Mouse (Mus musculus) gastrocnemius, adult 18-20 months (tissue): ENCODE results near the gene Uhmk1. TPM values are rescaled to one million over a fixed set of nuclear protein-coding genes. Genes with fewer than 3 reads are reported as not detected.

ENCODE experiments used
- DNase-seq: peaks from one replicate; pipeline ENCODE4 v3.0.0; 2021; ENCODE audit warnings: low spot score
- total RNA-seq, 2 experiments: library from RNA; stranded (reverse); gene quantifications; 2 replicates each; pipeline ENCODE4 v1.2.3; 2021

The Uhmk1 gene
- total RNA-seq, 2 experiments from 2014 or later = 11.7 to 15.6 TPM

DNA sequence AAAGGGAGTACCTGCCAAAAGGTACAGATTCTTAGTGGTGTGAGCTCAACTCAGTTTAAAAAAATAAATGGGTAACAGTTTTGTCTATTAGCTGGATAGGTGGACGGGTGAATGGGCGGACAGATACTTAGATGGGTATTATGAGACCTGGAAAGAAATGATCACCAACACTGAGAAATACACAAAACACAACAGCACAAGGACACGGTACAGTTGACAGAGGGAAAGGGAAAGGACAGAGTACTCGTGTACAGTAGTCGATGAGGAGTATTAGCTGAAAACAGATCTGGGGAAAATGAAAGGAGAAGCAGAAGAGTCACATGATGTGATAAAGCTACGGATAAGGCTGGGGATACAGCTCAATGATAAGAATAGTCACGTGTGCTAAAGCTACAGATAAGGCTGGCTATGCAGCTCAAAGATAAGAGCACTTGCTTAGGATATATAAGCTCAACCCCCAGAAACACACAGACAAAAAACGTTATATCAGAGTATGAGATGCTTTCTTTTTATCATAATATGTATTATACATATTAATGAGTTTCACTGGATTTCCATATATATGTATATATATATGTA is 38.4 kb downstream of the Uhmk1 start:
- no peak for DNase-seq

DNA sequence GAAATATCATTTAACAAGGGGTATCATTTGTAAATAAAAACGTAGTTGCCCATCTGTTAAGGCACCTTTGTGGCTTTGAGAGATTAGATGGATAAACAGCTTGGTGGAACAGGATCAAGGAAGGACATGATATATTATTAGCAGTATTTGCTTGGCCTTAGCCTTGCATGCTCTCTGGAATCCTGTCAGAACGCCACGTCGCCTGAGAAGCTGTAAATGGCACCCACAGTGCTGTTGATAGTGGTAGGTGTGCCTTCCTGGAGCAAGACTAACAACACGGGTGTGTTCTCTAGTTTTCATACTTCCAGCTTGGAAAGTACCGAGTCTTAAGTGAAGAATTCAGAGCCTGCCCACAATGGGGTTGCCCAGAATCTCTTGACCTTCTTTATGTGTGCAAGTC is 39.3 kb downstream of the Uhmk1 start:
- DNase-seq = no peak

DNA sequence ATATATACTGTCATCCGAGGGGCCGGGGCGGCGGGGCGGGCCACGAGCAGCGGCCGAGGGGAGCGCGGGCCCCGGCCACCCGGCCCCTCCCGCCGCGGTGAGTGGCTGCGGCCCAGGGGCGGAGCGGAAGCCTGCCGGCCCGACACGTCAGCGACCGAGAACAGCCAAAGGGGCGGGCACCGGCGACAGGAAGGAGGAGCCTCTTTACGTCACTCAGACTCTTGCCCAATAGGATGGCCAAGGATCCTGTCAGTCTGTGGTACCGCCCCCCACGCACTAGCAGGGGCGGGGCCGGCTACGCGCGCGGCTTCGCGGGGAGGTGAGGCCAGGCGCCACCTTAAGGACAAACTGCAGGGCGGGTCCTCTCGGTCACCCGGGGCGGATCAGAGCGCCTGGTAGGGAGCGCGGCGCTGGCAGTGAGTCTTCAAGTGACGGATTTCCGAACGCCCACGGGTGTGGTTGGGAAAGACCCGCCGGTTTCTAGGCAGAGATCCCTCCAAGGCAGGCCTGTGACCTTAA is 40.3 kb downstream of the Uhmk1 start, which contains the start of gene Uap1:
Gene Uap1 (minus strand): TSS at position 144 of the 519 bp plus-strand sequence.
- DNase-seq = peak; percentile 99

DNA sequence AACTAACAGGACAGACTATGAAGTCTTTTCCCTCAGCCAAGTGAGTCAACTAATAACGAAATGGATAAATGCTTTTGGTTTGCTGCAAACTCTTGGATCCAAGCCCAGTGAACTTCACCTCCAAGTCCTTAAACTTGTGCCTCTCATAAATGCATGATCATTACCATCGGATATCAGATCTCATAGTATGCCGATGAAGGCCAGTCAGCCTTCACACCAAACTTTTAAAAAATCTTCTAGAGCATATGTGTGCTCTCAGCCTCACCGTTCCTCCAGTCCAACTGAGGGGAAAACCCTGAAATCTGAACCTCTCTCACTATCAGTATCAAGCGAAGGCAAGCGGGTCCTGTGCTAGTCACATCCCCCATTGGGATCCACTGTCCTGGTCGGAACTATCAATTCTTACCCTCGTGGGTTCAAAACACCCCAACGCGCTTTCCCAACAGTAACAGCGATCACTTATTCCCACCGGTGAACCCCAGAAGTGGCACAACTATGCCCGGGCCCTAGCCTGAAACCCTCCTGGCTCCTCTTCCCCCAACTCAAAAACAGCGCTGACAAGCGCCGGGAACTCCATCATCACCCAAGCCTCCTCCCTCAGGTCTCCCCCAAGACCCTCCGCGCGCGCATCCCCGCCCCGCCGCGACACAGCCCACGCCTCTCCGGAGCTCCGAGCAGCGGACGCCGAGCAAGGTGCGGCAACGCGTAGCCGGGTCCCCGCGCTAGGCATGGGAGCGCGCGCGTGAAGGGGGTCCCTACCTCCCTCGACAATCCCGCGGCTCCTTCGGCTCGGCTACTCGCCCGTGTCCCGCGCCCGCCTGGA is 41.0 kb downstream of the Uhmk1 start:
- DNase-seq = peak; percentile 47

DNA sequence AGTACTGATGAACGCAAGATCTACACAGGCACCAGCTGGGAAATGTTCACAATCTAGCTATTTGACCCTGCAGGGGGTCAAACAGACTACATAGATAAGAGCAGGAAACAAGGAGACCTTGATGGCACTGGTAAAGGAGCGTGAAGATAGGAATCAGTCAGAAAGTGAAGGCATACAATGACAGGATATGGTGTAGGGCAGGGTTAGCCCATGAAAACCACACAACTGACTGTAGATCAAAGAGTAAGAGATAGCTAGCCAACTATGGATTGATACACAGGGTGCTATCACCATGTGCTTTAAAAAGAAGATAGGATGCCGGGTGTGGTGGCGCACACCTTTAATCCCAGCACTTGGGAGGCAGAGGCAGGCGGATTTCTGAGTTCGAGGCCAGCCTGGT is 47.4 kb downstream of the Uhmk1 start:
- no peak for DNase-seq

DNA sequence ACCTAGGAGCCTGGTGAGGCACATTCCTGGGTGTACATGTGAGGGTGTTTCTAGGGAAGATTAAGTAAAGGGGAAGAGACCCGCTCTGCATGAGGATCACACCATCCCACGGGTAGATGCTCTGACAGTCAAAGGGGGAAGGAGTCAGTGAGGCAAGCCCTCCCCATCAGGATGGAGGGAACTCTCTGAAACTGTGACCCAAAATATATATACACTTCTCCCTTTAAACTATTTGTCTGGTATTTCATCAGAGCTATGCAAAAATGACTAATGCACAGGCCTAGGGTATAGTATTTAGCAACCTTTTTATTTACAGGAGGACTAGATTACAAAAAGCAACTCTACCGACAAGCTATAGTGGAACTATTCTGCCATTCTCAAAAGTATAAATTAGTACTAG is 50.3 kb downstream of the Uhmk1 start:
- DNase-seq = no peak

DNA sequence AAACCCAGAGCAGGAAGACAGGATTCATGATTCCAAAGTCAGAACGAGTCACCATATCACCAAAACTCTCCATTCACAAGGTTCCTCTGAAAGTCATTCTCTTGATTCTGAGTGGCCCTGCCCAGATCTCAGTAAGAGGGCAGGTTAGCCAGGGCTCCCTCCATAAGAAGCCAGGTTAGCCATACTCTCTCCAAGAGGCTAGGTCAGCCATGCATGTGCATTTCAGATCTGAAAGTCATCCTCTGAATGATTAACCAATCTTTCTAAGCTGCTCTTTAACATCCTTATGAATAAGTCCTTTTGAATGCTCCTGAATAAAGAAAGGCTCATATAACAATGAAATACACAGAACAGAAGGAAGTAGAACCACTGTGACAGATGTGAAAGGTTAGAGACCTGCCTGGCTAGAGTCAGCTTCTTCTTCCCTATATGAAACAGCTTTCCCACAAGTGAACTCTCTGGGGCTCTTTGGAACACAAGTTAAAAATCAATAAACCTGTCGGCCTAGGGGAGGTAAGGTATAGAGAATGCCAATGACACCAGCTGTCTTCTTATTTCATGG is 51.1 kb downstream of the Uhmk1 start:
- DNase-seq = no peak

DNA sequence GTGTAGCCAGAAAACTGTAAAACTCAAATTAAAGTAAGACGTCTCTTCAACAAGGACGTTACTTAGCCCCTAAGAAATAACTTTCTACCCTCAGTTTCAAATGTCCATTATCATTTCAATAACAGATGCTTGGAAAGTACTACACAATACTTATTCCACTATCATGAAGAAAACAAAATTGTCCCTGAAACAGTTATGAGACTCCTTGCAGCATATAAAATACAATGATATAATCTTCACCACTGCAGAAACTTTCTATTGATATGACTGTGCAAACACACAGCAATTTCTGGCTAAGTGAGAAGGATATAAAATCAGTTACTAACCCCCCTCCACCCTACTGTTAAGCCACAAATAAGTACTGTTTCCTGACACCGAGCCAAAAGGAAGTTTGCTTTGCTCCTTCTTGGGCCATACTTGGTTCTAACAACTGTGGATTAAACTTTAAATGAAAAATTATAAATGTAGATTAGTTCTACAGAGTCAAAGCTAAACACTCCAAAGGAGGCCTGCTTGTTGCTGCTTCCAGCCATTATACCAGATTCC is 51.7 kb downstream of the Uhmk1 start:
- no peak for DNase-seq

DNA sequence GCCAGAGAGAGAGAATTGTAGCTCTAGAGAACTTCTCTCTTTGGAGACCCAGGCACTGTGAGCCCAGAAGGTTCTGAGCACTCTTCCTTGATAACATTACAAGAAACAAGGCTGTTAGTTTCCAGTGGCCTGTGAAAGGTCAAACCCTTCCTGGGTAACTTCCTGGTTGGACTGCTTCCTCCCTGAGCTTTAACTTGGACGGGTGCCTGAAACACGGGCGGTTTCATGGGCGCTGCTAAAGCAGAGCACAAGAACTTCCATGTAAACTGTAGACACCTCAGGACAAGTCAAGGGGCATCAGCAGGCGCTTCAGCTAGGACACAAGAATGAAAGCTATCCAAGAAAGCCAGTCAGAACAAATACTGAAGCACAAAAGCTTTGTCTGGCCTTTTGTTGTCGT is 53.3 kb downstream of the Uhmk1 start:
- peak; percentile 59 for DNase-seq

DNA sequence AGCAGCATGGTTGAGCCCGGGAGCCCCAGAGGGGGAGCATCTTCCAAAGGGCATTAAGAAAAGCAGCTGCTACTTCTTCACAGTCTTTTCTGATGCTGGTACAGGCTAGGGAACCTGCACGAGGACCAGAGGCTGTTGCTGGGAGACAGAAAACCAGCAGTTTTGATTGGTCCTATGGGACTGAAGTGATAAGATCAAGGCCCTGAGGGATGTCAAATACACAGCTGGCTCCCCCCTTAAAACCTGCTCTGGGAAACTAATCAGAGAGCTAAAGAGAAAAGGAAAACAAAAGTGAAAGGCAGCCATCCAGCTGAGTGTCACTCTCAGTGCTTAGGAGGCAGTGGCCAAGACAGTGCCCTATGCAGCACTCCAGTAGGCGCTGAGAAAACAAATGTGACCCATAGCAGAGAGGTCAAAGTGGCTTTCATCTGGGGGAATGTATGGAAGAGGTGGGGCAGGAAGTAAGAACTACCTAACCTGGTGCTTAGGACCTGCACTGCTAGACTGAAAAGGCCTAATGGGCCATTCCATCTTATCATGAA is 54.7 kb downstream of the Uhmk1 start:
- peak; percentile 18 for DNase-seq

DNA sequence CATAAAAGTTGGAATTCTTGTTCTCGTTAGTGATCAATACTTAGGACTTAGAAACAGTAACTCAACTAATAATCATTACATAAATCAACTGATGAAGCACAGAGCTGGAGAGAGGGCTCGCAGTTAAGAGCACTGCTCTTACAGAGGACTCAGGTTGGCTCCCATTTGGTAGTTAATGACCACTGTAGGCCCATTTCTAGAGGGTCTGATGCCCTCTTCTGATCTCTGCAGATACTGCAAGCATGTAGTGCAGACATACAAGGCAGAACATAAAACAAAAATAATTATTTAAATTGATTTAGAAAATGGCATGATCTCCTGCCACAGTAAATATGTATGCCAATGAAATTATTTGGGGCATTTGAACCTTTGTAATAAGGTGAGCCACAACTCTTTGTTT is 55.5 kb downstream of the Uhmk1 start:
- DNase-seq = no peak

DNA sequence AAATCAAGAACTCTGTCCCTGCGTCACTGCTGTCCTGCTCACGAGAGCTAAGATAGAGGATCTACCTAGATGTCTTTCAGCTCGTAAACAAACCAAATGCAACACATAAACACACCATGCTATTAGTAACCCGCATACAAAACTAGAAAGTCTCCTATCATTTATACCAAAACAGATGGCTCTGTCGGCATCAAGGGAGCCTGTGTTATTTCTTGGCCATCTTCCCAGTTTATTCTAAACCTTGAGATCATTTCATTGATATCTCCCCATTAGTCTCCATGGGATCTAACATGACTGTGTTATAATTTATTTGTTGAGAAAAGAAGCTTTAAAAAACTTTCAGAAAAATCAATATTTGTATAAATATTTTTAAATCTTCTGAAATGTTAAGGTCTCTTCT is 59.4 kb downstream of the Uhmk1 start:
- DNase-seq = no peak

DNA sequence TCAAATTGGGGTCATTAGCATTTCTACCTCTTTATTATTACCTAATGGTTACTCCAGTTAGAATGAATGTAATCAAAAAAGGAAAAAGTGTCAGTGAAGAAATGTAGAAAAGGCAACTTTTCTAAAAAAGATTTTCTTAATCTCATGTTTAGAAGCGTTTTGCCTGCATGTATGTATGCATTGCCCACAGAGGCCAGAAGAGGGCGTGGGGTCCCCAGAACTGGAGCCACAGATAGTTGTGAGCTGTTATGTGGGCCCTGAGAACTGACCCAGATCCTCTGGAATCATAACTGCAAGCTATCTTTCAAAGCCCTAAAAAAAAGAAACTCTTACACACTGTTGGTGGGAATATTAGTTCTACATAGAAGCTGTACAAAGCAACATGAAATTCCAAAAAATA is 59.9 kb downstream of the Uhmk1 start:
- no peak for DNase-seq

DNA sequence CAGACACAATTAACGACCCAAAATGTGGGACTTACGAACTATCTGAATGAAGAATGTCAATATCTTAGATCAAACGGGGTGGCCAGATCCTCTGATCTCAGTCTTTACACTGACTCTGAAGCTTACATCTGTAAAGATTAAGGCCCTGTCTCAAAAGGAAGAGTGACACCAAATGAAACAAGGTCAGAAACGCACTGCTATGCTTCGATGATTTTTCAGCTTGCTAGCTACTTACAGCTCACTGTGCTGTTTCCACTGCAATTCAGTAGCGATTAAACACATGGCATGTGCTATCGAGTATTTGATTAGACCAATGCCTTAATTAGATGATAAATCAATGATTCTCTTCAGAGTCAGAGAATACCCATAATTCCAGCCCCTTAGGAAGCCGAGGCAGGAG is 61.2 kb downstream of the Uhmk1 start:
- DNase-seq = no peak

DNA sequence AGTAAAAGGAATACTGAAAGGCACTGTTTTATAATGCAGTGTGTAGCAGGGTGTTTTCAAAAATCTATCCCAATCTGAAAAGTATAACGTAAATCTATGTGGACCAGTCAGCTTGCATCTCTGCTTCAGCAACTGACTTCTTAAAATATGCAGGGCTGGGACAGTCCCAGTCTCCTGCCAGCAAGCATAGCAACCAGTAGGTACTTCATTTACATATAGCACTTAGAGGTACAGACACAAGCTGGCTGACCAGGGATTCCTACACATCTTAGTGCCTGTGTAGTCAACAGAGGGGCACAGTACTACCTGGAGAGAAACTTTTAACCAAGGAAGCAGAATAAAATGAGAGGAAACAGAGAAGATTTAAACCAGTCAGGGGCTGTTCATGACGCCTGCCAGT is 62.6 kb downstream of the Uhmk1 start:
- DNase-seq = no peak

DNA sequence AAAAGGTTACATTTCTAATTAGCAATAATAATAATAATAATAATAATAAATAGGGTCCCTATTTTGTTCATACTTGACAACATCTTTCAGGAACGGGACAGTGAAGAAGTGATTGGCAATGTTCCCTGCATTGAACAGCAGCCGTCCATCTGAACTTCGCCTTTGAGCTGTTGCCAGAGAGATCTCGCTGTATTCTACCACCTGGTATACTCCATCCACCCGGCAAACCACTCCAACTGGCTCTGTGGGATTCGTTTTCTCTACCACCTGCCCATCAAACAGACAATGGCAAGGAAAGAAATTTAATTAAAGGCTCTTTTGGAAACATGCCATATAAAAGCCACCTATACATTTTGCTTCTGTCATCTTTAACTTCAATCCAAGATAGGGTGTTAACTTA is 64.3 kb downstream of the Uhmk1 start:
- DNase-seq = no peak

DNA sequence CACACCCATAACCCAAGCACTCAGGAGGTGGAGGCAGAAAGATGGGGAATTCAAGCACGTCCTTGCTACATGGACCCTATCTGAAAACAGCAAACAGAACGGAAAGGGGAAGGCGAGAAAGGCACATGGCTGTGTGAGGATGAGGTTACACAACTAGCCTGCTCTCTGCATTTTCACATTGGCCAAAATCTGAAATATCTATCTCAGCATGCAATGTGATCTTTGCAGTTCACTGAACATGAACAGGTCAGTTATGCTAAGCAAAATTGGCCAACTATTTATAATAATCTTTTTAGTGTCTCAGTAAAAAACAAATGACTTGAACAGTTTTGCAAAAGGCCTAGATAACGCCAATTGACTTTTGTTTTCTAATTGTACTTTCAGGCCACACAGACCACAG is 65.4 kb downstream of the Uhmk1 start:
- DNase-seq = no peak

DNA sequence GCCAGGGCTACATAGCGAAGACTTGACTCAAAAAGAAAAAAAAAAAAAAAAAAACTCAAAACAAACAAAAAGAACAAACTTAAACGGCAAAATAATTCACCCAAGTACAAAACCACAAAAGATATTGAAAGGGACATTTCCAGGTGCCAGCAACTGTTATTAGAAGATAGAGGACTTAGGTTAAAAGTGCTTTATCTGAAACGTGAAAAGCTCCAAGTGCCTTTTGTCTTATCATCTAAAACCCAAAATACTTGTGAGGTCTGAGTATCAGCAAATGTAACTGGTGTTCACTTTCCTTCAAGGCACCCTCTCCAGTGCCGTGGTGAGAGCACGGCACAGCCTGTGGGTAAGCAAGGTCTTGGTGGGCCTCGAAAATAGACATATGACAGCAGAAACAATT is 66.7 kb downstream of the Uhmk1 start:
- no peak for DNase-seq

DNA sequence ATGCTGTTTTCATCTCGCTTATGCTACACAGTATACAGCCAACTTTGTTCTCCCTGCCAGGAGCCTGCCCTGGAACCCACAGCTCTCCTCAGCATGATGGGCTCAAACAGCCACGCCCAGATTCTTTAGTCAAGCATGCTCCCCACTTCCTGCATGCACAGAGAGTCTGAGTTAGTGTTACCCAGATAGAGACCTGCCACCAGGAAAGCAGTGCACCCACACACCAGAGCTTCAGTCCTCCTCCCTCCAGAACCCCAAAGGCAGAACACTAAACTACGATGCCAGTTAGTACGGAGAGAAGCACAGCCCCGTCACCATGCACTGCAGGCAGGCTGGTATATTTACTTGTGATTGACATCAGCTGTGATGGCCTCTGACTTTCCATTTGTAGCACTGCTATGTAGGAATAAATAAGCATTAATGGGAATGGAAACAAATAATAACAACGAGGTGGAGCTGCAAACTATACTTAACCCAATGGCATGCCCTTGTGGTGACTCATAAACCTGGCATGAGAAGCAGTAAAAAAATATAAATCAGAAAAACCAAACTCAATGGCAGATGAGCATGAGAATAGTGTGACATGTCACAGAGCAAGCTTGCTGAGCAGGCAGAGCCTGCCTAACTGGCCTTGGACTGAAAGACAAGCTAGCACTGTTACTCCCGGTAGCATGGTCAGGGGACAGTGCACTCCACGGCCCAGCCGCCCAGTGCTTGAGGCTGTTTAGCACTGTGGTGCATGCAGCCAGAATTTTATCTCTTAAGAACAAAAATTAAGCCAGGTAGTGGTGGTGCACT is 67.3 kb downstream of the Uhmk1 start:
- no peak for DNase-seq

DNA sequence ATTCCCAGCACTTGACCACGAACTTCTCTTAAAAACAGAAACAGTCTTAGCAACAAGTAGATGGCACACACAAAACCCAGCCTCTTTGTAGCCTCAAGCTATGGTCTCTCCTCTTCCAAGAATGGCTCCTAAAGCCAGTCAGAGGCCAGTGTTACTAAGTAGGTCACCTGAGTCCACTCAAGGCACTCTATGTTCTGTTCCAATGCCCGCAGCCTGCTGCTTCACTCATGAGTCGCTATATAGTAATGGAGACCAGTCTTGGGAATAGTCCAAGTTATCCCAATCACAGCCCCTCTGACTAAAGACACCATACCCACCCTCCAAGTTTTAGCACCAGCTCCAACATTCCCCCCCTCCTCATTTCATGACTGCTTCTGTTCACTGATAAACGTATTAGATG is 69.6 kb downstream of the Uhmk1 start:
- no peak for DNase-seq
